Mouse (Mus musculus): ENCODE data around the gene Zfp449. TPM values are rescaled to one million over a fixed set of nuclear protein-coding genes. Genes with fewer than 3 reads are reported as not detected.
"Not testable (repeated sequence)": the region's sequence is repeated elsewhere in the genome, so short reads cannot be mapped to it uniquely, and the experiment has no call there.

The Zfp449 gene
- polyA plus RNA-seq, 1 experiment = 0.86 TPM

DNA sequence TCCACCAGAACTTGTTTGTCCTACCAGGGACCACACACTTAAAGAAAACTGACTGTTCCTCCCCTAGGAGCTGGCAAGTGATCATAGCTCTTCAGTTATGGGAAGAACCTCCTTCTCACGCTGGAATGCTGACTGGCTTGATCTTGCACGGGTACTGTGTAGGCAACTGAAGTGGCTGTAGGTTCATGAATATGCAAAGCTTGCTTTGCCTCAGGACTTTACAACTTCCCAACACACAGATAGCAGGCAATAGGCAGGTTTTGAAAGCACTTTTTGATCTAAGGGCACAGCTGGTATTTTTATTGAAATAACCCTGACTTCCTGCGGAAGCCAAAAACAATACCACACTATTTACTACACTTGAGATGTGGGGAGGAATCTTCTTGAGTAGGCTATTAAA, 3.3 kb upstream of the Zfp449 start:
- no peaks in the 10 kb centered on the region for H3K36me3 ChIP-seq (ENCODE audit: control insufficient read depth, insufficient read depth, low read length)
- H3K27me3 ChIP-seq (replicated peaks; ENCODE audit: control insufficient read depth, insufficient read depth, low read length) = no peaks in the 10 kb centered on the region
- TF ChIP-seq CTCF (conservative IDR thresholded peaks at IDR 0.05; ENCODE audit: insufficient read depth, insufficient read length, low read depth, low read length) (no peak), POLR2A (IDR thresholded peaks at IDR 0.05; ENCODE audit: low read depth, low read length) (no peak)
- peak; percentile 1 for DNase-seq
- H3K4me3 ChIP-seq (ENCODE audit: insufficient read depth, low read depth, low read length) = no peak overlapping the region
- no peak overlapping the region for H3K27ac ChIP-seq (ENCODE audit: insufficient read depth, low read depth, low read length)
- H3K4me1 ChIP-seq (ENCODE audit: control insufficient read depth, insufficient read depth, low read length) = no peaks in the 10 kb centered on the region
- WGBS = 58% methylated on average over 3 of the region's 3 CpGs

DNA sequence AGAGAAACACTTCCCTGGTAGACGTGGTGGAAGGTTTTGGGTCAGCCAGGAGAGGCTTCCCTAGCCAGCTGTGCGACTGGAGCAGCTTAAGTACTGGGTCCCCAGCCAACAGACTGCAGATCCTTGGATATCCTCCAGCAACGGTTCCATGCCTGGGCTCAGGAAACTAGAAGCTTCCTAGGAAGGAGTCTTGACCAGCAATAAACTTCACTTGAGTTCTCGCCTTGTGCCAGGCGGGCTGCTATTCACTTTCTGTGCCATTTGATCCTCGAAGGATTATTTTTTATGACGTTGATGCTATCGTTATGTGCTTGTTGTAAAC, 693 bp downstream of the Zfp449 start:
- Histone ChIP-seq H3K36me3 (ENCODE audit: control insufficient read depth, insufficient read depth, low read length) (no peaks in the 10 kb centered on the region), H3K27me3 (replicated peaks; ENCODE audit: control insufficient read depth, insufficient read depth, low read length) (no peaks in the 10 kb centered on the region), H3K4me1 (ENCODE audit: control insufficient read depth, insufficient read depth, low read length) (no peaks in the 10 kb centered on the region), H3K27ac (ENCODE audit: insufficient read depth, low read depth, low read length) (no peak overlapping the region), H3K4me3 (ENCODE audit: insufficient read depth, low read depth, low read length) (0 out of 2 replicates have a peak overlapping the region, but pooled peaks have one; percentile 70)
- TF ChIP-seq CTCF (conservative IDR thresholded peaks at IDR 0.05; ENCODE audit: insufficient read depth, insufficient read length, low read depth, low read length) (no peak), POLR2A (IDR thresholded peaks at IDR 0.05; ENCODE audit: low read depth, low read length) (no peak)
- WGBS = 8% methylated on average over 8 of the region's 8 CpGs
- DNase-seq = peak; percentile 65

DNA sequence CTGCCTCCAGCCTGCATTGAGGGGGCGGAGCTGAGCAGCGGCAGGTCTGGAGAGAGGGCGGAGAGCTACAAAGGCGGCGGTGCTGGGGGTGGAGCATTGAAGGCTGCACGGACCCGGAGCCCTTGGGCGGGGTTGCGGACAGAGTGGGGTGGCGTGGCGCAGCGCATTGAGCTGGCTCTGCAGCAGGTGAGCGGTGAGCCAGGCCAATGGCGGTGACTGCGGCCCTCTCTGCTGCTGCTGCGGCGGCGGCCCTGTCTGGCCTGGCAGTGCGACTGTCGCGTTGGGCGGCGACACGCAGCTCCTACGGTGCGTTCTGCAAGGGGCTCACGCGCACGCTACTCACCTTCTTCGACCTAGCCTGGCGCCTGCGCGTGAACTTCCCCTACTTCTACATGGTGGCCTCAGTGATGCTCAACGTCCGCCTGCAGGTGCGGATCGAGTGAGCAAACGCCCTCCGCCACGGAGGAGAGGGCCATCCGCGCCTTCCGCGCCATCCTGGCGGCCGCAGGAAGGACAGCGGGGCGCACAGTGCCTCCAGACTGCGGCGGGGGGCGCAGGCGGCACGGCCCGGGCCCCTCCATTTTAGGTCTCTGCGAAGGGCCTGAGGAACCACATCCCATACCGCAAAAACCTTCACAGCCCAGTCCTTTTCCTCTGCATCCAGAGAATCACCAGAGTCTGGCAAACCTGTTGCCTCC, 28.4 kb downstream of the Zfp449 start, which contains the start of gene Smim10l2a:
Smim10l2a (plus strand) TSS at position 156 of the 698 bp plus-strand sequence.
- DNase-seq = peak; percentile 77
- H3K4me3 ChIP-seq (ENCODE audit: insufficient read depth, low read depth, low read length) = peak within 1 kb of the TSS; percentile 74
- H3K27me3 ChIP-seq (replicated peaks; ENCODE audit: control insufficient read depth, insufficient read depth, low read length); H3K27ac ChIP-seq (ENCODE audit: insufficient read depth, low read depth, low read length); H3K36me3 ChIP-seq (ENCODE audit: control insufficient read depth, insufficient read depth, low read length); H3K4me1 ChIP-seq (ENCODE audit: control insufficient read depth, insufficient read depth, low read length): not testable (repeated sequence)
- 1% methylated on average over 35 of the region's 56 CpGs for WGBS

DNA sequence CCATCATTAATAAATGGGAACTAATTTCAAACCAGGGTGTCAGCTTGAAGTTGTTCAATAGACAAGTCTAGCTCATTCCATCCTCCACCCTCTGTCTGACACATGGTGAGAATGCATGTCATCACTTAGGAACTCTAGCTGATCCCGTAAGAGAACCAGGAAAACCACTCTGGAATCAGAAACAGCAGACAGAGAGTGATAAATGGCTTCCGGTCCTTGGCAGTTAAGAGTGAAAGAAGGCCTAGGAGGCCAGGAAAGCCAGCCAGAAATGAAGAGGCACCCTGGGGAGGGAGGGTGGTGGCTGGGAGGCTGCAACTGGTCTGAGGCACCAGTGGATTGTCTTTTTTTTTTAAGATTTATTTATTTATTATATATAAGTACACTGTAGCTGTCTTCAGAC, 34.7 kb downstream of the Zfp449 start:
- H3K4me1 ChIP-seq (ENCODE audit: control insufficient read depth, insufficient read depth, low read length) = no peaks in the 10 kb centered on the region
- H3K27me3 ChIP-seq (replicated peaks; ENCODE audit: control insufficient read depth, insufficient read depth, low read length) = no peaks in the 10 kb centered on the region
- TF ChIP-seq POLR2A (IDR thresholded peaks at IDR 0.05; ENCODE audit: low read depth, low read length) (no peak), CTCF (conservative IDR thresholded peaks at IDR 0.05; ENCODE audit: insufficient read depth, insufficient read length, low read depth, low read length) (no peak)
- no peaks in the 10 kb centered on the region for H3K36me3 ChIP-seq (ENCODE audit: control insufficient read depth, insufficient read depth, low read length)
- 87% methylated on average over 2 of the region's 2 CpGs for WGBS
- no peak for DNase-seq
- H3K4me3 ChIP-seq (ENCODE audit: insufficient read depth, low read depth, low read length) = no peak overlapping the region
- H3K27ac ChIP-seq (ENCODE audit: insufficient read depth, low read depth, low read length) = no peak overlapping the region

DNA sequence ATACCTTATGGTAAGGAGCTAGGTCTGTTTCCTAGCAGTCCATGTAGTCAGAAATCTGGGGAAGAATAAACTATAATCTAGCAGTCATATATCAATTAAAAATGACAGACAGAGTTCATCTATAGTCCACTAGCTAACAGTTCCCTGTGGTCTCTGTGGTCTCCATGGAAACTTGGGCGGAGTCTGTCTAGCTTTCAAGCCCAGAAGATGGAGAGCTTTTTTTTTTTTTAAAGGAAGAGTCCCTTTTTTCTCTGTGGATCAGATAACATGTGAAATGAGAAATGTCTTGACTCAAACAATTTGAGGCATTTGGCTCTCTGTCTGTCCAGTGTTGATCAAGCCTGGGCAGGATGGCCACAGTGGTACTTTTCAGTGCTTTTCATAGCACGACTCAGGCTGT, 37.9 kb downstream of the Zfp449 start:
- no peak for DNase-seq
- no peaks in the 10 kb centered on the region for H3K36me3 ChIP-seq (ENCODE audit: control insufficient read depth, insufficient read depth, low read length)
- H3K4me1 ChIP-seq (ENCODE audit: control insufficient read depth, insufficient read depth, low read length) = no peaks in the 10 kb centered on the region
- no peaks in the 10 kb centered on the region for H3K27me3 ChIP-seq (replicated peaks; ENCODE audit: control insufficient read depth, insufficient read depth, low read length)
- H3K27ac ChIP-seq (ENCODE audit: insufficient read depth, low read depth, low read length) = no peak overlapping the region
- no peak overlapping the region for H3K4me3 ChIP-seq (ENCODE audit: insufficient read depth, low read depth, low read length)
- WGBS = 80% methylated on average over 2 of the region's 2 CpGs
- TF ChIP-seq POLR2A (IDR thresholded peaks at IDR 0.05; ENCODE audit: low read depth, low read length) (no peak), CTCF (conservative IDR thresholded peaks at IDR 0.05; ENCODE audit: insufficient read depth, insufficient read length, low read depth, low read length) (no peak)

DNA sequence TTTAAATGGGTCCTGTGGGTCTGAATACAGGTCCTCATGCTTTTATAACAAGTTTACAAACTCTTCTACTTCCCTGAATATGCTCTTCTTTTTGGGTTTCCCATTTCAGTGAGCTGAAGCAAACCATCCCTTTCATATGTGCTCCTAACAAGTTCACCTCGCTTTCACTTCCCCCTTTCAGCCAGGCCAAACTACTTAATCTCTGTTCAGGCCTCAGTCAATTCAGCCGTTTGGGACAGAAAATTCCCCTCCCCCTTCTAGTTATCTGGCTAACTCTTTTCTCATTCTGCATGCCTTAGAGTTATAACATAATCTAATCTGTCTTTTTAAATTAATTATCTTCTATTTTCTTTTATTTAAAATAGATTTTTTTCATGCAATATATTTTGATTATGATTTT, 58.4 kb downstream of the Zfp449 start:
- no peaks in the 10 kb centered on the region for H3K36me3 ChIP-seq (ENCODE audit: control insufficient read depth, insufficient read depth, low read length)
- no peak overlapping the region for H3K27ac ChIP-seq (ENCODE audit: insufficient read depth, low read depth, low read length)
- 22% methylated on average over 2 of the region's 2 CpGs for WGBS
- no peaks in the 10 kb centered on the region for H3K27me3 ChIP-seq (replicated peaks; ENCODE audit: control insufficient read depth, insufficient read depth, low read length)
- no peaks in the 10 kb centered on the region for H3K4me1 ChIP-seq (ENCODE audit: control insufficient read depth, insufficient read depth, low read length)
- DNase-seq = no peak
- TF ChIP-seq POLR2A (IDR thresholded peaks at IDR 0.05; ENCODE audit: low read depth, low read length) (no peak), CTCF (conservative IDR thresholded peaks at IDR 0.05; ENCODE audit: insufficient read depth, insufficient read length, low read depth, low read length) (no peak)
- H3K4me3 ChIP-seq (ENCODE audit: insufficient read depth, low read depth, low read length) = no peak overlapping the region

DNA sequence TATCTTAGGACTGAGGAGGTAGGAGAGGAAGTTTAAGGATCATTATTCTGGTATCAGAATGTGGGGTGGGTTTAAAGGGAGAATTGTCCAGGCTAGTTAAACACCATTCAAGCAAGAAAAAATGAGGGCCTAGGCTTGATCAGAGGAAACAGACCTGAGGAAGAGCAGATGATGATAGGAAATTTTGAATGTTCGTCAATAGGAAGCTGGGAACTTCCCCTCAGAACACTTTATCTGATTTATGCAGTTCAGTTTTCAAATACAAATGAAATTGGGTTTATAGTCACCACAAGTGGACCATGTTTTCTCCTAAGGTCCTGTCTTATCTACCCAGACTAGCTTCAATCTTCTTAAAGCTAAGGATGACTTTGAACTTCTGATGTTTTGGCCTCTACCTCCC, 59.3 kb downstream of the Zfp449 start:
- Histone ChIP-seq H3K27me3 (replicated peaks; ENCODE audit: control insufficient read depth, insufficient read depth, low read length) (no peaks in the 10 kb centered on the region), H3K27ac (ENCODE audit: insufficient read depth, low read depth, low read length) (no peak overlapping the region), H3K4me1 (ENCODE audit: control insufficient read depth, insufficient read depth, low read length) (no peaks in the 10 kb centered on the region), H3K4me3 (ENCODE audit: insufficient read depth, low read depth, low read length) (no peak overlapping the region), H3K36me3 (ENCODE audit: control insufficient read depth, insufficient read depth, low read length) (no peaks in the 10 kb centered on the region)
- 61% methylated on average over 1 of the region's 1 CpGs for WGBS
- DNase-seq = no peak
- TF ChIP-seq POLR2A (IDR thresholded peaks at IDR 0.05; ENCODE audit: low read depth, low read length) (no peak), CTCF (conservative IDR thresholded peaks at IDR 0.05; ENCODE audit: insufficient read depth, insufficient read length, low read depth, low read length) (no peak)
